Mouse (Mus musculus): ENCODE data around the gene Tra2a. TPM values are rescaled to one million over a fixed set of nuclear protein-coding genes. Genes with fewer than 3 reads are reported as not detected.

Gene Tra2a
- total and polyA plus RNA-seq, 3 experiments = 55.4 to 120 (median 103) TPM

DNA sequence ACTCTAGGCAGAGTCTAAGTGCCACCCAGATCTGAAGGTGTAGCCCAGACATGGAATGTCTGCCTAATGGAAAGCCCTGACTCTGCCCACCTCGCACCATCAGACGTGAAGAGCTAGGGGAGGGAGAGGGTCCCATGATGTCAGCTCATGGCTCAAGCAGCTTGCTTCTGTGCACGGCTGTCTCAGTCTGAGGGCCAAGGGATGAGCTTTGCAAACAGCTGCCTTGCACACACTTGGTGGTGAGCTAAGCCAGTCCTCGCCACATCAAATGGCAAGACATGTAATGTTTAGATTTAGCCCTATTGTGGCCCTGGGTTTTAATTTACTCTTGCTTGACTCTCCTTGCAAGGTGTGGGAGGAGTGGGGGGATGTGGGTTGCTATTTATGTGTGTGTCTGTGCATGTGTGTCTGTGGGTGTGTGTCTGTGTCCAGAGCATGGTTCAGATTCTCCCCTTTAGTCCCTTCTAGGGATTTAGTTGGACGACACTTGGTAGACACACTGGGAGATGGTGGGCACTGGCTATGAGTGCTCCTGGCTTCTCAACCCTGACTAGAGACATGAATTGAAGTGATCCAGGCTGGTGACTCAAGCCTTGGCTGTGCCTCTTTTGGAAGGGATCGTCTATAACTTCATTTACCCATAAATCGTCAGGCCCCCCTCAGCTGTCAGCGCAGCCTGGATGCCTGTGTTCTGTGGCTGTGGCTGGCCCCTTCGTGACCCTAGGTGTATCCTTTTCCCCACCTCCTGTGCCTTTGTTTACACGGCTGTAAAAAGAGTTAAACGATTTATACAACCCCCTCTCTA is 38.7 kb downstream of the Tra2a start:
- in situ Hi-C loops (cut with MboI; ENCODE audit: low pct_ligation_motif_present, low pct_unique_long_range_greater_than_20kb, low sequenced_read_pairs) = no loop called here
- Histone ChIP-seq H3K36me3 (replicated peaks in 1 of 2; ENCODE audit: control insufficient read depth in 1 of 2, insufficient read depth in 1 of 2, low read length in 1 of 2) (no peaks in the 10 kb centered on the region), H3K27me3 (replicated peaks) (peaks cover 3% of the 10 kb centered on the region), H3K4me2 (ENCODE audit: insufficient read depth, low read depth, poor library complexity, severe bottlenecking) (no peak overlapping the region), H3K27ac (ENCODE audit: insufficient read depth, low read depth) (no peak overlapping the region), H3K79me2 (replicated peaks; ENCODE audit: control insufficient read depth, extremely low read depth, insufficient read depth, poor library complexity, severe bottlenecking) (no peaks in the 10 kb centered on the region), H3K4me1 (ENCODE audit: control insufficient read depth in 1 of 2, insufficient read depth in 2 of 2) (no peaks in the 10 kb centered on the region), H3K9me3 (replicated peaks; ENCODE audit: low read length) (no peaks in the 10 kb centered on the region), H3K4me3 (replicated peaks in 1 of 3; ENCODE audit: low read depth in 2 of 3, low read length in 2 of 3, poor library complexity in 1 of 3) (no peak overlapping the region), H3K9ac (ENCODE audit: insufficient read depth, low read depth) (no peak overlapping the region)
- no peak for TF ChIP-seq CHD1 (IDR thresholded peaks at IDR 0.05; ENCODE audit: low read depth, low read length)
- no peak for TF ChIP-seq NELFE (IDR thresholded peaks at IDR 0.05; ENCODE audit: low read depth, low read length)
- TF ChIP-seq MYC (IDR thresholded peaks at IDR 0.05; ENCODE audit: low read depth, low read length) = no peak
- TF ChIP-seq EP300 (IDR thresholded peaks at IDR 0.05; ENCODE audit: low read length) = no peak
- TF ChIP-seq MXI1 (IDR thresholded peaks at IDR 0.05; ENCODE audit: low read depth, low read length) = no peak
- no peak for TF ChIP-seq HCFC1 (IDR thresholded peaks at IDR 0.05; ENCODE audit: low read depth, low read length)
- TF ChIP-seq USF1 (IDR thresholded peaks at IDR 0.05; ENCODE audit: low read depth, low read length) = no peak
- TF ChIP-seq UBTF (IDR thresholded peaks at IDR 0.05; ENCODE audit: low read depth, low read length) = no peak
- no peak for TF ChIP-seq ZNF384 (IDR thresholded peaks at IDR 0.05; ENCODE audit: low read depth, low read length)
- no peak for TF ChIP-seq RAD21 (IDR thresholded peaks at IDR 0.05; ENCODE audit: low read depth, low read length)
- no peak for TF ChIP-seq USF2 (conservative IDR thresholded peaks at IDR 0.05; ENCODE audit: low read depth, low read length)
- no peak for DNase-seq (ENCODE audit: extremely low read depth)
- dilution Hi-C loops (cut with MboI; ENCODE audit: extremely low pct_ligation_motif_present, extremely low pct_unique_long_range_greater_than_20kb, low sequenced_read_pairs) = no loop called here

DNA sequence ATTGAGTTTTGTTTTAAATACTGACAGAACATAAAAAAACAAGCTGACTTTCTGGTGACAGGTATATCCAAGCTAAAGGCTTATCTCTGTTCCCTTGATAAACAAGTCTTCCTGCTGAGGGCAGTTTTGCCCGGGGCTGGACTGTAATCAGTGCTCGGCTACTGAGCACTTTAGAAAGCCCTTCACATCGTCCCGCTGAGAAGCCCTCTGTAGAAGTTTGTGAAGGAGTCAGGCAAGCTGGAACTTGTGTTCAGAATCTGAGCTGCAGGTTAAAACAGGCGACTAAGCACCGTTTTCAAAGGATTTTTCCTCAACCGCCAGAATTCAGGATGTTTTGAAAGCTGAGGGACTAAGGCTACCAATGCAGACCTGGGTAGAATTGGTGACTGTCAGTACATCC is 41.9 kb downstream of the Tra2a start:
- dilution Hi-C loops (cut with MboI; ENCODE audit: extremely low pct_ligation_motif_present, extremely low pct_unique_long_range_greater_than_20kb, low sequenced_read_pairs) = no loop called here

More for the DNA sequence above, 41.9 kb downstream of the Tra2a start:
- no peak for DNase-seq (ENCODE audit: extremely low read depth)
- 0 out of 2 replicates have a peak overlapping the region, but pooled peaks have one; percentile 19 for H3K9ac ChIP-seq (ENCODE audit: insufficient read depth, low read depth)
- in situ Hi-C loops (cut with MboI; ENCODE audit: low pct_ligation_motif_present, low pct_unique_long_range_greater_than_20kb, low sequenced_read_pairs) = no loop called here
- no peaks in the 10 kb centered on the region for H3K36me3 ChIP-seq (replicated peaks in 1 of 2; ENCODE audit: control insufficient read depth in 1 of 2, insufficient read depth in 1 of 2, low read length in 1 of 2)
- H3K4me1 ChIP-seq (ENCODE audit: control insufficient read depth in 1 of 2, insufficient read depth in 2 of 2) = no peaks in the 10 kb centered on the region
- H3K79me2 ChIP-seq (replicated peaks; ENCODE audit: control insufficient read depth, extremely low read depth, insufficient read depth, poor library complexity, severe bottlenecking) = no peaks in the 10 kb centered on the region
- H3K9me3 ChIP-seq (replicated peaks; ENCODE audit: low read length) = no peaks in the 10 kb centered on the region
- H3K4me2 ChIP-seq (ENCODE audit: insufficient read depth, low read depth, poor library complexity, severe bottlenecking) = no peak overlapping the region
- H3K4me3 ChIP-seq (replicated peaks in 1 of 3; ENCODE audit: low read depth in 2 of 3, low read length in 2 of 3, poor library complexity in 1 of 3) = no peak overlapping the region
- H3K27ac ChIP-seq (ENCODE audit: insufficient read depth, low read depth) = no peak overlapping the region
- H3K27me3 ChIP-seq (replicated peaks) = peaks cover 7% of the 10 kb centered on the region
- TF ChIP-seq SMC3 (IDR thresholded peaks at IDR 0.05; ENCODE audit: low read depth, low read length) (no peak), NELFE (IDR thresholded peaks at IDR 0.05; ENCODE audit: low read depth, low read length) (no peak), MAZ (IDR thresholded peaks at IDR 0.05; ENCODE audit: low read depth, low read length) (no peak), UBTF (IDR thresholded peaks at IDR 0.05; ENCODE audit: low read depth, low read length) (no peak), KAT2A (IDR thresholded peaks at IDR 0.05; ENCODE audit: insufficient replicate concordance, low read length) (no peak), JUN (IDR thresholded peaks at IDR 0.05; ENCODE audit: insufficient read depth, low read depth, low read length) (no peak), USF2 (conservative IDR thresholded peaks at IDR 0.05; ENCODE audit: low read depth, low read length) (no peak)
